Mouse (Mus musculus) G1E (cell line): ENCODE measurements around the gene Orm1.

ENCODE experiments used
- CTCF ChIP-seq: IDR thresholded peaks from 2 replicates; pipeline ENCODE4 v1.5.1; 2012; ENCODE audit warnings: low read depth, low read length, inconsistent platforms, mixed read lengths
- GATA1 ChIP-seq: IDR thresholded peaks from 2 replicates; pipeline ENCODE4 v1.6.1; 2012; ENCODE audit warnings: borderline replicate concordance, low read length, inconsistent platforms, mixed read lengths
- POLR2AphosphoS5 ChIP-seq: IDR thresholded peaks from 2 replicates; pipeline ENCODE4 v1.6.1; 2012; ENCODE audit warnings: low read depth, low read length, inconsistent platforms; ENCODE audit not compliant: insufficient replicate concordance

GRCm38 (mm10) chr4:63391322-63391721, 47.0 kb downstream of the Orm1 start:
- no peak for TF ChIP-seq CTCF
- TF ChIP-seq POLR2AphosphoS5: no peak
- TF ChIP-seq GATA1: no peak
